Mouse (Mus musculus): Measurements from ENCODE around the gene Coq3.

DNA sequence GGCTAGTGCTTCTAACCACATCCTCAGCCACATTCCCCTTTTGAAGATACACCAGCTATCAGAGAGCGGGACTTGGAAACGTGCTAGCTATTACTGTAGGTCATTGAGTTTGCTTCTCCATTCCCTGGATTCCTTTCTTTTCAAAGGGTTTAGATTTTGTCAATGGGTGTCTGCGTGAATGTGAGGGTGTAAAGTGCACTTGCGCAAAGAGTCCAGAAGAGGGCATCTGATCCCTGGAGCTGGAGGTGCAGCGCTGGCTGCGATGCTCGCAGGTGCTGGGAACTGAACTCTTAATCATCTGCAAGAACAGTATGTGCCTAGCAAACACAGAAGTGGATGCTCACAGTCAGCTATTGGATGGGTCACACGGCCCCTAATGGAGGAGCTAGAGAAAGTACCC lies 46.6 kb upstream of the Coq3 start:
- TF ChIP-seq POLR2A (IDR thresholded peaks at IDR 0.05; ENCODE audit: low read depth, low read length) (no peak), CTCF (conservative IDR thresholded peaks at IDR 0.05; ENCODE audit: insufficient read depth, insufficient read length, low read depth, low read length) (0 out of 2 replicates have a peak, but pooled peaks have one; percentile 2)

Data from kidney, adult 2 months (tissue).